Mouse (Mus musculus) heart, postnatal 10 days (tissue): Measurements from ENCODE around the gene Tsen34. TPM values are rescaled to one million over a fixed set of nuclear protein-coding genes. Genes with fewer than 3 reads are reported as not detected.

Experiments
- DNase-seq, 2 experiments: peaks; one replicate each; pipeline ENCODE4 v3.0.0; 2021
- intact Hi-C: fragments of 180-260 bp; cut with DNase I; formaldehyde crosslinking; loops from one replicate; pipeline ENCODE4 v1.15.1; 2025
- total RNA-seq, 2 experiments: library from RNA; stranded (reverse); gene quantifications; 2 replicates each; pipeline ENCODE4 v1.2.3; 2021

Tsen34 gene
- total RNA-seq, result 100 to 1,000 TPM; 106 to 107 TPM

GRCm38 (mm10) chr7:3692382-3692986, at the start of gene Tsen34:
Gene Tsen34, plus strand, starts transcription at chr7:3692863.
- intact Hi-C loops, result loop anchor here (2.0 to 10.0 kb wide), 4 partner anchors 18 to 445 kb away; partner anchors contain the start of genes Cnot3 and Leng8

GRCm38 (mm10) chr7:3643412-3643811, 49.3 kb upstream of the Tsen34 start:
- no peak for DNase-seq
- intact Hi-C loops, result loop anchor here (10.0 kb wide), 1 partner anchor 501 kb away; no protein-coding TSS in a partner anchor

More at GRCm38 (mm10) chr7:3692382-3692986, at the start of gene Tsen34:
- DNase-seq, result no peak

- no peak for DNase-seq
- intact Hi-C loops, result loop anchor here (10.0 kb wide), 1 partner anchor 501 kb away; no protein-coding TSS in a partner anchor
These were observed 48.8 kb upstream of the Tsen34 start for GRCm38 (mm10) chr7:3643843-3644242.

GRCm38 (mm10) chr7:3644348-3644671, 48.4 kb upstream of the Tsen34 start:
- intact Hi-C loops, result loop anchor here (10.0 kb wide), 1 partner anchor 500 kb away; no protein-coding TSS in a partner anchor
- no peak for DNase-seq

- intact Hi-C loops, result loop anchor here (5.0 to 10.0 kb wide), 2 partner anchors 47 to 500 kb away; partner anchors contain the start of genes Mboat7 and Tsen34
These were observed 47.8 kb upstream of the Tsen34 start, which contains the start of gene Cnot3 for GRCm38 (mm10) chr7:3644672-3645487. Gene Cnot3, plus strand, starts transcription at chr7:3645268.

GRCm38 (mm10) chr7:3645488-3646025, 47.1 kb upstream of the Tsen34 start:
- intact Hi-C loops, result loop anchor here (5.0 to 10.0 kb wide), 2 partner anchors 47 to 499 kb away; partner anchors contain the start of genes Mboat7 and Tsen34
- DNase-seq, result no peak

More at GRCm38 (mm10) chr7:3644672-3645487, 47.8 kb upstream of the Tsen34 start, which contains the start of gene Cnot3:
- peak; percentile 99 for DNase-seq

- no peak for DNase-seq
- intact Hi-C loops, result loop anchor here (5.0 to 10.0 kb wide), 2 partner anchors 46 to 499 kb away; partner anchors contain the start of genes Mboat7 and Tsen34
These were observed 46.5 kb upstream of the Tsen34 start for GRCm38 (mm10) chr7:3646188-3646587.

- intact Hi-C loops, result loop anchor here (5.0 to 10.0 kb wide), 2 partner anchors 46 to 498 kb away; partner anchors contain the start of genes Mboat7 and Tsen34
- no peak for DNase-seq
These were observed 46.0 kb upstream of the Tsen34 start for GRCm38 (mm10) chr7:3646641-3647040.

GRCm38 (mm10) chr7:3656966-3657365, 35.7 kb upstream of the Tsen34 start:
- intact Hi-C loops, result no loop called here

GRCm38 (mm10) chr7:3658578-3658977, 34.1 kb upstream of the Tsen34 start:
- no peak for DNase-seq
- intact Hi-C loops, result no loop called here

More at GRCm38 (mm10) chr7:3656966-3657365, 35.7 kb upstream of the Tsen34 start:
- no peak for DNase-seq

GRCm38 (mm10) chr7:3664524-3665214, 28.0 kb upstream of the Tsen34 start:
- intact Hi-C loops, result loop anchor here (5.0 to 10.0 kb wide), 2 partner anchors 38 to 810 kb away; partner anchors contain the start of gene Rps9
- DNase-seq, result no peak

GRCm38 (mm10) chr7:3665215-3666114, 27.2 kb upstream of the Tsen34 start, which contains the start of gene Leng1:
Gene Leng1, minus strand, starts transcription at chr7:3665840.
- intact Hi-C loops, result loop anchor here (5.0 to 10.0 kb wide), 2 partner anchors 37 to 809 kb away; partner anchors contain the start of gene Rps9
- DNase-seq, result peak; percentile 98 to 99

GRCm38 (mm10) chr7:3666921-3667391, 25.7 kb upstream of the Tsen34 start:
- intact Hi-C loops, result loop anchor here (5.0 to 10.0 kb wide), 2 partner anchors 35 to 808 kb away; partner anchors contain the start of gene Rps9

GRCm38 (mm10) chr7:3674507-3675227, 18.0 kb upstream of the Tsen34 start:
- intact Hi-C loops, result loop anchor here (2.0 to 10.0 kb wide), 2 partner anchors 18 to 230 kb away; partner anchors contain the start of genes Mboat7 and Tsen34
- DNase-seq, result peak; percentile 84 to 93

More at GRCm38 (mm10) chr7:3666921-3667391, 25.7 kb upstream of the Tsen34 start:
- DNase-seq, result peak in 1 of 2 experiments; percentile 32

GRCm38 (mm10) chr7:3675228-3675548, 17.5 kb upstream of the Tsen34 start:
- intact Hi-C loops, result loop anchor here (2.0 to 10.0 kb wide), 2 partner anchors 18 to 230 kb away; partner anchors contain the start of genes Mboat7 and Tsen34
- no peak for DNase-seq

- no peak for DNase-seq
- intact Hi-C loops, result loop anchor here (10.0 kb wide), 1 partner anchor 228 kb away; no protein-coding TSS in a partner anchor
These were observed 16.3 kb upstream of the Tsen34 start for GRCm38 (mm10) chr7:3676371-3676770.

- intact Hi-C loops, result loop anchor here (10.0 kb wide), 1 partner anchor 227 kb away; no protein-coding TSS in a partner anchor
- DNase-seq, result no peak
These were observed 15.3 kb upstream of the Tsen34 start, which contains the start of gene Tmc4 for GRCm38 (mm10) chr7:3677342-3677741. Gene Tmc4, minus strand, starts transcription at chr7:3677553.
